Mouse (Mus musculus) cortical plate, adult 2 months (tissue): ENCODE data around the gene Borcs6.

ENCODE experiments used
- CTCF ChIP-seq: fragments of 200-500 bp; IDR thresholded peaks from 2 replicates; pipeline ENCODE4 v1.5.1; 2011; ENCODE audit warnings: mild to moderate bottlenecking, control low read depth, low read length; ENCODE audit not compliant: insufficient read depth; ENCODE audit errors: extremely low read depth
- POLR2A ChIP-seq: fragments of 200-500 bp; IDR thresholded peaks from 2 replicates; pipeline ENCODE4 v1.6.1; 2011; ENCODE audit warnings: mild to moderate bottlenecking, low read length, control low read depth; ENCODE audit not compliant: insufficient read depth; ENCODE audit errors: extremely low read depth

GRCm38 (mm10) chr11:69103121-69103520, 43.6 kb downstream of the Borcs6 start:
- TF ChIP-seq CTCF (no peak), POLR2A (no peak)
